Mouse (Mus musculus): ENCODE data around the gene Arhgap9. TPM values are rescaled to one million over a fixed set of nuclear protein-coding genes. Genes with fewer than 3 reads are reported as not detected.
A peak's percentile ranks its signal among the peaks of the same experiment; 100 is the strongest.

Arhgap9 gene
- polyA plus RNA-seq, 1 experiment from 2014 or later = not detected

- ATAC-seq (no peak), DNase-seq (ENCODE audit: low read depth, low spot score) (no peak)
- ChIA-PET CTCF (interaction anchor here (1.0 to 1.6 kb wide), 5 partner anchors 10 to 186 kb away, joined by 3 to 5 read pairs (median 3); partner anchors contain the start of gene Gli1), POLR2A (no interaction called here)
- H3K27me3 ChIP-seq = peaks cover 10% of the 10 kb centered on the region
- in situ Hi-C loops (cut with MboI; ENCODE audit: low pct_unique_long_range_greater_than_20kb) = no loop called here
- no peak for TF ChIP-seq CTCF (IDR thresholded peaks at IDR 0.05)
These were observed 30.0 kb downstream of the Arhgap9 start for GRCm38 (mm10) chr10:127351719-127352118.

- ATAC-seq = no peak
- no peak for TF ChIP-seq CTCF (IDR thresholded peaks at IDR 0.05)
- in situ Hi-C loops (cut with MboI; ENCODE audit: low pct_unique_long_range_greater_than_20kb) = no loop called here
- CTCF ChIA-PET = no interaction called here
- POLR2A ChIA-PET = no interaction called here
- peaks cover 10% of the 10 kb centered on the region for H3K27me3 ChIP-seq
- no peak for DNase-seq (ENCODE audit: low read depth, low spot score)
These were observed 30.4 kb downstream of the Arhgap9 start for GRCm38 (mm10) chr10:127352187-127352586.

- in situ Hi-C loops (cut with MboI; ENCODE audit: low pct_unique_long_range_greater_than_20kb) = no loop called here
- CTCF ChIA-PET = interaction anchor here (1.0 kb wide), 1 partner anchor 10 kb away, joined by 3 read pairs; no protein-coding TSS in a partner anchor
- POLR2A ChIA-PET = no interaction called here
- H3K27me3 ChIP-seq = peaks cover 10% of the 10 kb centered on the region
- DNase-seq (ENCODE audit: low read depth, low spot score) (no peak), ATAC-seq (no peak)
- no peak for TF ChIP-seq CTCF (IDR thresholded peaks at IDR 0.05)
These were observed 31.0 kb downstream of the Arhgap9 start for GRCm38 (mm10) chr10:127352766-127353165.

- ATAC-seq (peak; percentile 41), DNase-seq (ENCODE audit: low read depth, low spot score) (no peak)
- ChIA-PET POLR2A (no interaction called here), CTCF (interaction anchor here (1.0 kb wide), 1 partner anchor 12 kb away, joined by 3 read pairs; no protein-coding TSS in a partner anchor)
- no peak for TF ChIP-seq CTCF (IDR thresholded peaks at IDR 0.05)
- in situ Hi-C loops (cut with MboI; ENCODE audit: low pct_unique_long_range_greater_than_20kb) = no loop called here
- H3K27me3 ChIP-seq = peaks cover 10% of the 10 kb centered on the region
These were observed 32.4 kb downstream of the Arhgap9 start, which contains the start of gene Inhbe for GRCm38 (mm10) chr10:127353909-127354895. Inhbe (minus strand) TSS chr10:127354411.

- TF ChIP-seq CTCF (IDR thresholded peaks at IDR 0.05) = no peak
- ATAC-seq (no peak), DNase-seq (ENCODE audit: low read depth, low spot score) (no peak)
- CTCF ChIA-PET = no interaction called here
- H3K27me3 ChIP-seq = peaks cover 10% of the 10 kb centered on the region
- in situ Hi-C loops (cut with MboI; ENCODE audit: low pct_unique_long_range_greater_than_20kb) = no loop called here
- POLR2A ChIA-PET = no interaction called here
These were observed 33.6 kb downstream of the Arhgap9 start for GRCm38 (mm10) chr10:127355336-127355735.

GRCm38 (mm10) chr10:127360714-127361113 is 39.0 kb downstream of the Arhgap9 start:
- peaks cover 4% of the 10 kb centered on the region for H3K27me3 ChIP-seq
- no peak for ATAC-seq
- CTCF ChIA-PET = no interaction called here
- TF ChIP-seq CTCF (IDR thresholded peaks at IDR 0.05) = no peak
- no peak for DNase-seq (ENCODE audit: low read depth, low spot score)
- POLR2A ChIA-PET = no interaction called here
- in situ Hi-C loops (cut with MboI; ENCODE audit: low pct_unique_long_range_greater_than_20kb) = no loop called here

GRCm38 (mm10) chr10:127367116-127367515 is 45.4 kb downstream of the Arhgap9 start:
- in situ Hi-C loops (cut with MboI; ENCODE audit: low pct_unique_long_range_greater_than_20kb) = no loop called here

GRCm38 (mm10) chr10:127368273-127368672 is 46.5 kb downstream of the Arhgap9 start:
- no peak for TF ChIP-seq CTCF (IDR thresholded peaks at IDR 0.05)
- H3K27me3 ChIP-seq = no peaks in the 10 kb centered on the region
- POLR2A ChIA-PET = no interaction called here
- CTCF ChIA-PET = interaction anchor here (0.9 to 1.3 kb wide), 3 partner anchors 17 to 40 kb away, joined by 3 to 4 read pairs (median 3); no protein-coding TSS in a partner anchor
- ATAC-seq (no peak), DNase-seq (ENCODE audit: low read depth, low spot score) (no peak)
- in situ Hi-C loops (cut with MboI; ENCODE audit: low pct_unique_long_range_greater_than_20kb) = no loop called here

More at GRCm38 (mm10) chr10:127367116-127367515, 45.4 kb downstream of the Arhgap9 start:
- CTCF ChIA-PET = interaction anchor here (1.3 to 1.6 kb wide), 2 partner anchors 28 to 41 kb away, joined by 3 to 4 read pairs; no protein-coding TSS in a partner anchor
- POLR2A ChIA-PET = no interaction called here
- TF ChIP-seq CTCF (IDR thresholded peaks at IDR 0.05) = no peak
- DNase-seq (ENCODE audit: low read depth, low spot score) (no peak), ATAC-seq (no peak)
- H3K27me3 ChIP-seq = no peaks in the 10 kb centered on the region

- ATAC-seq (no peak), DNase-seq (ENCODE audit: low read depth, low spot score) (no peak)
- TF ChIP-seq CTCF (IDR thresholded peaks at IDR 0.05) = no peak
- no peaks in the 10 kb centered on the region for H3K27me3 ChIP-seq
- in situ Hi-C loops (cut with MboI; ENCODE audit: low pct_unique_long_range_greater_than_20kb) = no loop called here
- POLR2A ChIA-PET = interaction anchor here (0.6 kb wide), 1 partner anchor 327 kb away, joined by 4 read pairs; no protein-coding TSS in a partner anchor
- CTCF ChIA-PET = no interaction called here
These were observed 48.4 kb downstream of the Arhgap9 start, which contains the start of gene Inhbc for GRCm38 (mm10) chr10:127369834-127370820. Inhbc (minus strand) TSS chr10:127370431.

- no peaks in the 10 kb centered on the region for H3K27me3 ChIP-seq
- DNase-seq (ENCODE audit: low read depth, low spot score) (no peak), ATAC-seq (no peak)
- ChIA-PET CTCF (no interaction called here), POLR2A (no interaction called here)
- in situ Hi-C loops (cut with MboI; ENCODE audit: low pct_unique_long_range_greater_than_20kb) = no loop called here
- no peak for TF ChIP-seq CTCF (IDR thresholded peaks at IDR 0.05)
These were observed 49.3 kb downstream of the Arhgap9 start for GRCm38 (mm10) chr10:127371023-127371422.
